Mouse (Mus musculus): ENCODE data around the gene Nms. TPM values are rescaled to one million over a fixed set of nuclear protein-coding genes. Genes with fewer than 3 reads are reported as not detected.
A peak's percentile ranks its signal among the peaks of the same experiment; 100 is the strongest.

The Nms gene
- total RNA-seq, 2 experiments from 2014 or later, result not detected

DNA sequence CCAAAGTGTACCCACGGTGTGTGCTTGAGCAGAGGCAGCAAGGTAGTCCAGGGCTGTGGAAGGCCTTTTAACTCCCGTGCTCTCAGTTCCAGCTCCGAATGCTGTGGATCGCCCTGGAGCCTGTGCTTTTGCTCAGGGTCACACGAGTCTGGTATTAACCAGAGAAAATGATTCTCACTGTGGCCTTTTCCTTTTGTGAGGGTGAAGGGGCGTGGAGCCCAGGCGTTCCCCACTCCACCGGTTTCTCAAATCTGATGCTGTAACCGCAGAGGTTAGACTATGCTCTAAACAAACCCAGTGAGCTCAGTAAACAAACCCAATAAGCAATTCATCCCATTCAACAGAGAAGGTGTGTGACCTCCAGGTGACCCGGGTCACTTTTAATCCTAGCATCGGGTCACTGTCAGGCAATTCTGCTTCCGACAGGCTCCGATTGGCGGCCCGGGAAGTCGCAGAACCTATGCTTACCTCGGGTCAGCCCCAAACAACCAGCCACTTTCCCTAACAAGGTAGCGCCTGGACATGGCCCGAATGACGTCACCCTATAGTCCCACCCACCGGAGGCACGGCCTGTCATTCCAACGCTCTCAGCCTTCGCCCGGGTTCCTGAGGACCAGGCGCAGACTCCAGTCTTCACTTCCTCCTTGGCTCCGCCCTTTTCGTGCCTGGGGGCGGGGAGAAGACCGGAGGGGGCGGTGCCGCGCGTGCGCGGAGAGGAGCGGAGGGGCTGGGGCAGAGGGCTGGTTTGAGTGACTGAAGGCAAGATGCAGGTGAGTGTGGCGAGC lies 48.3 kb downstream of the Nms start:
- intact Hi-C loops (cut with DNase I), result loop anchor here (10.0 kb wide), 1 partner anchor 92 kb away; the partner anchor contains the start of gene Chst10
- peak; percentile 94 to 96 for DNase-seq (ENCODE audit: low spot score in 2 of 2)

DNA sequence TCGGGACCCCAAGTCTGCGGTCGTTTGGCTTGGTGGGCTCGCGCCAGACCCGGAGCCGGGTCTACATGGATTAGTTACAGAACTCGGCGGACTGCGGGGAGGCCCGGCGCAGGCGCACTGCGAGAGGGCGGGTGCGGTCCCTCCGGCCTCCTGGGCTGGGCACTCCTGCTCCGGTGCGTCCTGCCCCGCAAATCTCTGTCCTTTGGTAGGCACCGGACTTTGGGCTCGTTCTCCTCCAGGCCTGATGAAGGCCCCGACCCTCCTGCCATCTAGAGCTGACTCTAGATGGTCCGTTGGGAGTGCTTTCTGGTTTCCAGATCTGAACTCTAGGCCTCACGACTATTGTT lies 48.9 kb downstream of the Nms start:
- intact Hi-C loops (cut with DNase I), result loop anchor here (10.0 kb wide), 1 partner anchor 93 kb away; the partner anchor contains the start of gene Chst10
- peak in 1 of 2 experiments; percentile 38 for DNase-seq (ENCODE audit: low spot score in 2 of 2)

DNA sequence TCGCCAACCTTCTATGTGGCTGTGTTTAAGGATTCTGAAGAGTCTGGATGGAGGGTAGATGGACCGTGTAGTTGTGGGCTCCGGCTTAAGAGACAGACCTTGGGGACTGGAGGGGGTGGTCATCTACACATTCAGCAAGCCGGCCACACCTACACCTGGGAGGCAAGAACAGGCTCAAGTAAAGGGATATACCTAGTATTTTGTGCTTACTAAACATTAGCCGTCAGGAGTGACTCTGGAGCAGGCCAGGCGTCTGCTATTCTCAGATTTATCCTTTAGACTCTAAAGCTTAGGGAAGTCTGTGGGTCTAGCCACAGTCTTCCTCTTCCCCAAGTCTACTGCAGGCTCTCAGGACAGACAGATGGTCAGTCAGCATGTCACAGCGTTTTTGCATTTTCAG lies 49.4 kb downstream of the Nms start:
- DNase-seq (ENCODE audit: low spot score in 2 of 2), result no peak
- intact Hi-C loops (cut with DNase I), result loop anchor here (10.0 kb wide), 1 partner anchor 94 kb away; the partner anchor contains the start of gene Chst10

DNA sequence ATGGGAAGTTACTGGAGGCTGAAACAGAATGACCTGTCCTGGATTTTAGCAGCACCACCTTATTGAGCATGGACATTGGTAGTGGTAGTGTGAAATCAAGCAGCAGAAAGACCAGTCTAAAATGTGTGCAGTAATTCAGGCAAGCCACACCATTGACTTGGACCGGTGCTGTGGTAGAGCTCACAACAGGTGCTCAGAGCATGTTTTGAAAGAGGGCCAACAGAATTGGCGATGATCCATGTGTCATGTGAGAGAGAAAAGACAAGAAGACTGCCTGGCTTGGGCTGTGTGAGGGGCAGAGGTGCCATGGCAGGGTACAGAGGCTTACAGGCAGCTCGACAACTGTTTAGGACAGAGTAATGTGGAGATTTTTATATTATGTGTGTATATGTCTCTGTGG lies 53.4 kb downstream of the Nms start:
- intact Hi-C loops (cut with DNase I), result no loop called here
- DNase-seq (ENCODE audit: low spot score in 2 of 2), result no peak

Other genes starting within 250 kb of the Nms start
- gene Lonrf2, start 102.4 kb upstream of the Nms start, total RNA-seq (2021), result 100 to 1,000 TPM; 127 to 129 TPM
- 10 to 100 TPM; 57.0 to 58.3 TPM for gene Chst10, start 41.0 kb upstream of the Nms start, total RNA-seq (2021)
- 10 to 100 TPM; 38.2 to 38.4 TPM for gene Pdcl3, start 46.5 kb downstream of the Nms start, total RNA-seq (2021)

Measured in left cerebral cortex, postnatal 14 days (tissue).